Mouse (Mus musculus) kidney, postnatal 36 days (tissue): ENCODE results near the gene Dhx8.

Experiments
- DNase-seq, 2 experiments: peaks; one replicate each; pipeline ENCODE4 v3.0.0; 2021 to 2022; ENCODE audit warnings: mixed read lengths in 2 of 2

The Dhx8 gene

GRCm38 (mm10) chr11:101732518-101733440 lies at the start of gene Dhx8:
TSS of gene Dhx8 (plus strand) at chr11:101732919.
- DNase-seq = peak; percentile 99

DNA sequence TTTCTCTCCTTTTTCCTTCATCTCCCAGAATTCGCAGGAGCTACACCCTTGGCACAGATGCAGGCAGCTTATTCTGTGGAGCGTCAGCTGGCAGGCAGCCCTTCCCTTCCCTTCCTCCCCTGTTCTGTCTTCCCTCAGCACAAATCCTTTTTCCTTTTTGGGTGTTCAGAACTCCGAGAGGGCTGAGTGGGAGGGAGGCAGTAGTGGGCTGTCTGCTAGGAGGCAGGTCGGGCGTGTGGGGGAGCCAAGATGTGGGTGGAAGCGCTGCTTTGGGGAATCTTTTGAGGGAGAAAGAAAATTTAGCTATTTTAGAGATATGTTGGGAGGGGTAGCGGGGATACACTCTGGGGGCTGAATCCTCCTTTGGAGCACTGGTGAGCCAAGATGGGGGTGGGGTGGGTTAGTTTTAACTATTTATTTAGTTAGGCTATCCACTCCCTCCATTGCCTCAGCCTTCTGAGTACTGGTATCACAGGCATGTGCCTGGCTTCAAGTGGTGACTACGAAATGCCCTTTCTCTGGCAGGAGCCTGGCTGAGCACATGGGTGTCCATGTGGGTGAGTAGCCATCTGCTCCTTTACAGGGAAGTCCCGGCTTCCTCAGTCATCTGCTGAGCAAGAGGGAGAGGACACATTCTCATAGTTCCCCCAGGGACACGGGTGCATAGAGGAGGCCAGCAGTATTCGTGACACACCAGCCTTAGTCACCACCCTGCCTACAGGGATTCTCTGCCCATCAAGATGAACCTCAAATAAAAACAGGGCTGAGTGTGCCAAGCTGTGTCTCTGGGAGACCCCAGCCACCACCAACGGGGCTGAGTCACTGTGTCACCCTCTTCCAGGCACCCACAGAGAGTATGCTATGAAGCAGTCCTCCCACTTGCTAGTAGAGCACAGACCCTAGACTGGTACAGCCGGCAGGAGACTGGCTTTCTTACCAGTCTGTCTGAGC lies 45.1 kb upstream of the Dhx8 start:
- DNase-seq = peak; percentile 45 to 59

GRCm38 (mm10) chr11:101689701-101690113 lies 43.0 kb upstream of the Dhx8 start:
- no peak for DNase-seq

DNA sequence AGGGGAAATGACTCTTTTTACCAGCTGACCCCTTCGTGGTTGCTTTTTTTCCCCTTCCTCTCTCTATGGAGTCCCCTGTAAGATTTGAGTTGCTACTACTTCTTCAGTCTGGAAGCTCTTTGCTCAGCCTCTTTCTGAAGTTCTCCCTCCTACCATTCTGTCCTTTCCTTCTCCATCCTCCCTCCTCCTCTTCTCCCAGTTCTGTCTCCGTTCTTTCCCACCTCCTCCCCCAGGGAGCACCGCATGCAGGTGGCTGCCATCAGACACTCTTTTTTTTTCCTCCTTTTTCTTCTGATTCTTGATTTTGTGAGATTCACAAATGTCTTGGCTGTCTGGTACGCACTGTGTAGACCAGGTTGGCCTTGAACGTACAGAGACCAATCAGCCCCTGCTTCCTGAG lies 42.4 kb upstream of the Dhx8 start:
- no peak for DNase-seq

GRCm38 (mm10) chr11:101695906-101696661 lies 36.6 kb upstream of the Dhx8 start:
- DNase-seq = peak in 1 of 2 experiments; percentile 43

- no peak for DNase-seq
These were observed 35.4 kb upstream of the Dhx8 start for GRCm38 (mm10) chr11:101697156-101697861.

DNA sequence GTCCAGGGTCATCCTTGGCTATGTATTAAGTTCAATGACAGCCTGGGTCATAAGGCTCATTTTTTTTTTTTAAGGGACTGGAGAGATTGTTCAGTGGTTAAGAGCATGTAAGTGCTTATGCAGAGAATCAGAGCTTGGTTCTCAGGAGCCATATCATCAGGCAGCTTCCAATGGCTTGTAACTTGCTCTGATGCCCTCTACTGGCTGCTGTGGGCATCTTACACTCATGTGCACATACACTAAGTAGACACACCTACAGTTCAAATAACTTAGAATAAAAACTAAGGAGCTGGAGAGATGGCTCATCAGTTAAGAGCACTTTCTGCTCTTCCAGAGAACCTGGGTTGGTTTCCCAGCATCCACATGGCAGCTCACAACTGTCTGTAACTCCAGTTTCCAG lies 34.6 kb upstream of the Dhx8 start:
- no peak for DNase-seq

- no peak for DNase-seq
These were observed 33.2 kb upstream of the Dhx8 start for GRCm38 (mm10) chr11:101699556-101699955.

DNA sequence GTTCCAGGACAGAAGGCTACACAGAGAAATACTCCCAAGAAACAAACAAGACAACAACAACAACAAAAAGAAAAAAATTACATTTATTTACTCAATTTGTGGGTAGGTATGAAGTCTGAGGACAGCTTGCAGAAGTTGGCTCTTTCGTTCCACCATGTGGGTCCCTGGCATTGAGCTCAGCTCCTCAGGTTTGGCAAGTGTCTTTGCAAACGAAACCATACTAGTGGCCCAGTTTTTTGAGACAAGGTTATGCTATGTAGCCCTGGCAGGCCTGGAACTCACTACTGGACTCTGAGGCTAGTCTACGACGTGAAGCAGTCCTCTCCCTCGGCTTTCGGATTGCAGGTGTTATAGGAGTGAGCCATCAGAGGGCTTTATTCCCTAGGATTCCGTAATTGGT lies 32.7 kb upstream of the Dhx8 start:
- no peak for DNase-seq

DNA sequence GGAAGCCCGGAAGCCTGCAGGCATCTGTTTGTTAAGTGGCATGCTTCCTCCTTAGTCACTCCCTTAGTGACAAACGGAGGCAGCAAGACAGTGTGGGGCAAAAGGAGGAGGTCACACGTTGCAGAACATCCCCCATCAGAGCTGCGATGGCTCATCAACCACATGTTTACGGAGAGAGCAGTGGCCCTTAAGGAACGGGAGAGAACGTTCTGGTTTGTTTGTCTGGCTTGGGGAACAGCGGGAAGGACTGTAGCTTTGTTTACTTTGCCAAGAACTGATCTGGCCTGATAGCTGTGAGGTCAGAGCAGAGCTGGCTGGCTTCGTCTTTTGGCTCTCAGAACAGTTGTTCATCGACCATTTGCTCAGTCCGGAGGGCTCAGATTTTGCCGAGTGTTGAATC lies 32.3 kb upstream of the Dhx8 start:
- peak; percentile 45 to 68 for DNase-seq

DNA sequence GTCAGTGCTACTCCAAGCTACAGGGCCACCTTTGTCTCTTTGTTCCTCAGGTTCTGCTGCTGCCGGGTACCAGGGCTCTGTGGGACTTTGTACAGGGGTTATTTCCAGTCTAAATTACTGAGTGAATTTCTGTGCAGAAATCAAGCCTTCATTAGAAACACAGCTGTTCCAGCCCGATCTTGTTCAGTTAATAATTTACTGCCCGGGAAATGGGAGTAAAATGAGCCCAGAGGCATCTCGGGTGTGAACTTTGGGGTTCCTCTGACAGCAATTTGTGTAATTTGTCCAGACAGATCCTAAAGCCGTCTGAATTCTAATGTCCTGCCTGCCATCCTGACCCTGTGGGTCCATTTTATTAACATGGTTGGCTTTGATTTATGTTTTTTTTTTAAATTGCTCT lies 28.6 kb upstream of the Dhx8 start:
- peak; percentile 53 to 75 for DNase-seq

DNA sequence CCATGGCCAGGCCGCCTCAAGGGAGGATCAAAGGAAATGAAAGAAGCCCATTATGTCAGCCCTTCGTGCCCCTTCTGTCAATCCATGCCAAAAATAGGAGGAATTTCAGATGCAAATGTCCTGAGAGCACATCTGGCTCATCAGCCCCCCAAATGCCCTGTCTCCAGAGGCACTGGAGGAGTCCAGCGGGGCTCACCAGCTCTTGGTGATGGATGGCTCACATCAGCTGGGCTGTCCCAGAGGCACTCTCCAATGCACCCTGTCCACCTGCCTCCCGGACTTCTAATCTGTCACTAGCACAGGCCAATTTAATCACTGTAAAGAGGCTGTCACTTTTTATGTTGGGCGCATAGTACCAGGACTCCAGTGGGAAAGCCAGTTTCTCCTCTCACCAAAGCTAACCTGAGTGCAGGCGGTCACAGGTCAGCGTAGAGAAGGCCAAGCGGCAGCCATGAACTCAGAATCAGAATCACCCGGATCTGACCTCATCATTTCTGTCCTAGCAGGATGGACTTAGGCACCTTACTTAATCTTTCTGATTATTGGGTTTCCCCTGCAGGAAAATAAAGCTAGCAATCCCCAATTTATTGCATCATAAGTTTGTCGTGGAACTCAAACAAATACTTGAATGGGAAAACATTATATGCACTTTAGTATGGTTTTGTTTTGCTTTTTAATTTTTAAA lies 25.8 kb upstream of the Dhx8 start:
- DNase-seq = no peak

DNA sequence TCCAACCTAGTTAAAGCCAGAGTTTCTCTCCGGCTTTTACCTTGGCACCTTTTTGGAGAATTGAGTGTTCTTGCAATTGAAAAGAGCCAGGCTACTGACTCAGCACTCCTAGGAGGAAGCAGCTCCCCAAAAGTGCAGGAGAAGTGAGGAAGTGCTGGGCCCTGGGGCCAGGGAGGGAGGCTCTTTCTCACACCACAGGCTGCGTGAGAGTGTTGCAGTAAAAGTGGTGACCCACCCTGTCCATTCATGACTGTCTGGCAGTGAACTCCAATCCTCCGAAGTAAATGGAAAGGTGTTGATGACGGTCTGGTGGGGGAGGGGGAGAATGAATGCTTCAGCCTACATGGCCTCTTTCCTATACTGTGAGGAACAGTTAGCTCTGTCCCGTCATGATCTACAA lies 24.2 kb upstream of the Dhx8 start:
- DNase-seq = no peak

DNA sequence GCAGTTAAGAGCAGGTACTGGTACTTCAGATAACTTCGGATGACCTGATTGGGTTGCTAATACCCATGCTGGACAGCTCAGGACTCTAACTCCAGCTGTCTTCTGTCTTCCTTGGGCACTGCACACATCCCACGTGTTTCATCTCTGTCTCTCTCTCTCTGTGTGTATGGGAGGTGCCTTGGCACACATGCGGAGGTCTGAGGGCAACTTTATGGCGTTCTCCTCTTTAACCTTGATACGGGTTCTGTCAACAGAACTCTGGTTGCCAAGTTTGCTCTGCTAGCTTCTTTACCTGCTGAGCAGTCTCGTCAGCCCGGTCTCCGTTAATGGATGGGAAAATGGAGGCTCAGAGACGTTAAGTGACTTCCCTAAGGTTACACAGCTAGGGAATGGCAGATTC lies 19.9 kb upstream of the Dhx8 start:
- DNase-seq = no peak

- DNase-seq = peak; percentile 71 to 91
These were observed 18.7 kb upstream of the Dhx8 start for GRCm38 (mm10) chr11:101714012-101714411.

GRCm38 (mm10) chr11:101718324-101718723 lies 14.4 kb upstream of the Dhx8 start:
- DNase-seq = peak in 1 of 2 experiments; percentile 12

DNA sequence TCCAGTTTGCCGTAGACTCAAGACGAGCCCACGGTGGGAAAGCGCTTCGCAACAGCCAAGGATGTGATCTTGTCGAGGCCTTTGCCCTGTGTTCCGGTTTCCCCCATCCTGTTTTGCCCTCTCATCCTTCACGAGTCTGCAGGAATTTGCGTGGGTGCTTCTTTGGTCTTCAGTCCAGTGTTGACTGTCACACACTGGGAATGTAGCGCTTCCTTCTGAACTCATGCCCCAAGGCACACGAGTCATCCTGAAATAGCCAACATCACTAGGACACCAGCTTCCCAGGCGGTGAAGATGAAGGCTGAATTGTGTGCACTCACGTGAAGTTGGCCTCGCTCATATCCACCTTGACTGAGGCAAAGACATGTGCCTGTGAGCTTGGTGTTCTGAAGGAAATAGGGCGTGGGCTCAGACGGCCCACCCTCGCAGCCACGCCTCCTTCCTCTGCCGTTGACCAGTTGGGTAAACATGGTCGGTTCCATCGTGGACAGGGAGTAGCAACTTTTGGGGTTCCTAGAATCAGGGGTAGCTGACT lies 12.7 kb upstream of the Dhx8 start:
- DNase-seq = no peak

GRCm38 (mm10) chr11:101725043-101725442 lies 7.7 kb upstream of the Dhx8 start:
- no peak for DNase-seq

- DNase-seq = no peak
These were observed 6.0 kb upstream of the Dhx8 start for GRCm38 (mm10) chr11:101726765-101727164.

- DNase-seq = no peak
These were observed 3.4 kb upstream of the Dhx8 start for GRCm38 (mm10) chr11:101729308-101729707.

GRCm38 (mm10) chr11:101733596-101733995 lies 877 bp downstream of the Dhx8 start:
- DNase-seq = no peak
